Mouse (Mus musculus) olfactory bulb, adult 2 months (tissue): ENCODE results near the gene Rgl3.

Experiments used
- CTCF ChIP-seq: fragments of 200-500 bp; IDR thresholded peaks from 2 replicates; pipeline ENCODE4 v1.5.1; 2012; ENCODE audit warnings: low read depth, mild to moderate bottlenecking, low read length, moderate library complexity; ENCODE audit not compliant: insufficient read depth
- POLR2A ChIP-seq: fragments of 200-500 bp; IDR thresholded peaks from 2 replicates; pipeline ENCODE4 v1.6.1; 2012; ENCODE audit warnings: mild to moderate bottlenecking, low read depth, low read length, moderate library complexity; ENCODE audit not compliant: insufficient read depth

DNA sequence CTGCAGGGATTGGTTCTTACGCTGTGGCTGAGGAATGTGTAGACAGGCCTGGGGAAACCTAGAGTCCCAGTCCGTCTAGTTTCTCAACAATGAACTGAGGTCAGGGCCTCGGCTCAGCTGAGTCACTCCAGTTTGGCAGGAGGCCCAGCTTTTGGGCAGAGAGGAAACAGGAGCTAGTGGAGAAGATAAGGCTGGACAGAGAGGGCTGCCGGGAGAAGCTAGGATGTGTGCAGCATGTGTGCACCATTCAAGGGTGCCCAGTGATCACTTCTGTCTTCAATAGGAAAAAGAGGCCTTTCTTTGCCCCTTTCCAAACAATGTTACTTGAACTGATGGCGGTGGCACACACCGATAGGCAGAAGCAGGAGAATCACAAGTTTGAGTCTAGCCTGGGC lies 65.2 kb downstream of the Rgl3 start:
- TF ChIP-seq POLR2A = no peak
- no peak for TF ChIP-seq CTCF
